Mouse (Mus musculus) C2C12 (cell line): ENCODE measurements around the gene Tescl. TPM values are rescaled to one million over a fixed set of nuclear protein-coding genes. Genes with fewer than 3 reads are reported as not detected.
A peak's percentile ranks its signal among the peaks of the same experiment; 100 is the strongest.

Source experiments
- H3K27me3 ChIP-seq: one replicate; pipeline ENCODE4 v1.6.1; 2011; ENCODE audit not compliant: control insufficient read depth, insufficient read depth, insufficient read length
- H3K36me3 ChIP-seq: one replicate; pipeline ENCODE4 v1.6.1; 2011; ENCODE audit not compliant: control insufficient read depth, insufficient read depth
- H3K4me3 ChIP-seq: one replicate; pipeline ENCODE4 v1.5.1; 2011; ENCODE audit warnings: mild to moderate bottlenecking, control low read depth; ENCODE audit not compliant: poor library complexity, insufficient read depth, severe bottlenecking
- H3K79me2 ChIP-seq: one replicate; pipeline ENCODE4 v1.6.1; 2011; ENCODE audit not compliant: control insufficient read depth, insufficient read depth
- H3K79me3 ChIP-seq: one replicate; pipeline ENCODE4 v1.6.1; 2011; ENCODE audit warnings: low read depth, control low read depth
- H3ac ChIP-seq: one replicate; pipeline ENCODE3; 2011; ENCODE audit warnings: low read depth; ENCODE audit not compliant: control insufficient read depth, insufficient read length
- CEBPB ChIP-seq: IDR thresholded peaks from one replicate; pipeline ENCODE4 v1.6.1; 2011; ENCODE audit warnings: low read depth, mild to moderate bottlenecking, control low read depth, moderate library complexity
- CTCF ChIP-seq: IDR thresholded peaks from one replicate; pipeline ENCODE4 v1.5.1; 2011; ENCODE audit not compliant: control insufficient read depth, insufficient read depth, insufficient read length
- FOSL1 ChIP-seq: IDR thresholded peaks from one replicate; pipeline ENCODE4 v1.8.0; 2011; ENCODE audit warnings: mild to moderate bottlenecking, low read length; ENCODE audit not compliant: poor library complexity, insufficient read depth, severe bottlenecking
- MAX ChIP-seq: IDR thresholded peaks from one replicate; pipeline ENCODE4 v1.6.1; 2011; ENCODE audit warnings: mild to moderate bottlenecking, control low read depth
- MYOD1 ChIP-seq: IDR thresholded peaks from one replicate; pipeline ENCODE4 v1.6.1; 2011; ENCODE audit warnings: low read depth; ENCODE audit not compliant: control insufficient read depth, insufficient read length
- MYOG ChIP-seq: IDR thresholded peaks from one replicate; pipeline ENCODE4 v1.6.1; 2011; ENCODE audit not compliant: control insufficient read depth, insufficient read length; ENCODE audit errors: extremely low read depth
- USF1 ChIP-seq: IDR thresholded peaks from one replicate; pipeline ENCODE4 v1.6.1; 2011; ENCODE audit warnings: low read depth, mild to moderate bottlenecking, control low read depth, moderate library complexity
- polyA plus RNA-seq: library from polyadenylated mRNA; unstranded; fragments of >200 nt; fragmentation: generic; extraction: Trizol; gene quantifications from one replicate; pipeline ENCODE4 v1.2.1, GENCODE M21; 2012; ENCODE audit warnings: missing spikeins

The Tescl gene
- polyA plus RNA-seq, 1 experiment = 0.22 TPM

DNA sequence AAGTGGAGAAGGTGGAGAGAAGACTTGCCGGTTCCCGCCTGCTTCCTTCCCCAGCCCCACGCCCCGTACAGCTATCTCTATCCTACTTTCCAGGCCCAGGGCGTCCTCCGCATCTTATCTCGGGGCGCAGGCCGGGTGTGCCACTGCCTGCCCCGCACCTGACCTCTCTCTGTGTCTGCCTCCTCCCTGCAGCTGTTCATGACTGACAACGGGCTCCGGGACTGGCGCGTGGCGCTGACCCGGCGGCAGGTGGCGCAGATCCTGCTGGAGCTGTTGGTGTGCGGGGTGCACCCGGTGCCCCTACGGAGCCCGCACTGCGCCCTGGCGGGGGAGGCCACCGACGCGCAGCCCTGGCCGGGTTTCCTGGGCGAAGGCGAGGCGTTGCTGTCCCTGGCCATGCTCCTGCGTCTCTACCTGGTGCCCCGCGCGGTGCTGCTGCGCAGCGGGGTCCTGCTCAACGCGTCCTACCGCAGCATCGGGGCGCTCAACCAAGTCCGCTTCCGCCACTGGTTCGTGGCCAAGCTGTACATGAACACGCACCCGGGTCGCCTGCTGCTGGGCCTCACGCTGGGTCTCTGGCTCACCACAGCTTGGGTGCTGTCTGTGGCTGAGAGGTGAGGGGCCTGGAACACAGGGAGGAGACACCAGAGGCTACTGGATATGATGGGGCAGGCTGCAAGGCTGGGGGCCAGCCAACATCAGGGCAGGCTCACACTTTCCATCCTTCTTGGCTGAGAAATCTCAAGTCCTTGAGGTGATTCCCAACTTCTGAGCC, 43.5 kb upstream of the Tescl start:
- no peak overlapping the region for H3ac ChIP-seq
- no peak for TF ChIP-seq FOSL1
- no peak for TF ChIP-seq USF1
- no peak for TF ChIP-seq MAX
- TF ChIP-seq MYOG = no peak
- no peaks in the 10 kb centered on the region for H3K27me3 ChIP-seq
- peaks cover 51% of the 10 kb centered on the region for H3K79me2 ChIP-seq
- H3K36me3 ChIP-seq = peaks cover 46% of the 10 kb centered on the region
- H3K4me3 ChIP-seq = no peak overlapping the region
- peaks cover 27% of the 10 kb centered on the region for H3K79me3 ChIP-seq

DNA sequence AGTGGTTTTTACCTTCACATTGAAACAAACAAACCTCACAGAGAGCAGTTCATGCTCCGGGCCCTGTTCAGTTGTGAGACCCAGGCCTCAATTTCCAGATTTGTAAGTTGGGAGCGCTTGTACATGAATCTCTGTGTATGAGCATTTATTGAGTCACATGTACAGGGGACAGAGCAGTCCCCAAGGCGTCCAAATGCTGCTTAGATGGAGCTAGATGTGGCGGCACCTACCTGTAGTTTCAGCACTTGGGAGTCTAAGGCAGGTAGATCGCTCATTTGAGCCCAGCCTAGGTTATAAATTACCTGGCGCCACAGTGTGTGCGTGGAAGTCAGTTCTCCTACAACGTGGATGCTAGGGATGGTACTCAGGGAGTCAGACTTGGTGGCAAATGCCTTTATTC, 42.7 kb upstream of the Tescl start:
- H3K4me3 ChIP-seq = no peak overlapping the region
- no peaks in the 10 kb centered on the region for H3K27me3 ChIP-seq
- no peak overlapping the region for H3ac ChIP-seq
- H3K79me2 ChIP-seq = peaks cover 60% of the 10 kb centered on the region
- H3K36me3 ChIP-seq = peaks cover 40% of the 10 kb centered on the region
- TF ChIP-seq CTCF (no peak), CEBPB (no peak)
- H3K79me3 ChIP-seq = peaks cover 33% of the 10 kb centered on the region

DNA sequence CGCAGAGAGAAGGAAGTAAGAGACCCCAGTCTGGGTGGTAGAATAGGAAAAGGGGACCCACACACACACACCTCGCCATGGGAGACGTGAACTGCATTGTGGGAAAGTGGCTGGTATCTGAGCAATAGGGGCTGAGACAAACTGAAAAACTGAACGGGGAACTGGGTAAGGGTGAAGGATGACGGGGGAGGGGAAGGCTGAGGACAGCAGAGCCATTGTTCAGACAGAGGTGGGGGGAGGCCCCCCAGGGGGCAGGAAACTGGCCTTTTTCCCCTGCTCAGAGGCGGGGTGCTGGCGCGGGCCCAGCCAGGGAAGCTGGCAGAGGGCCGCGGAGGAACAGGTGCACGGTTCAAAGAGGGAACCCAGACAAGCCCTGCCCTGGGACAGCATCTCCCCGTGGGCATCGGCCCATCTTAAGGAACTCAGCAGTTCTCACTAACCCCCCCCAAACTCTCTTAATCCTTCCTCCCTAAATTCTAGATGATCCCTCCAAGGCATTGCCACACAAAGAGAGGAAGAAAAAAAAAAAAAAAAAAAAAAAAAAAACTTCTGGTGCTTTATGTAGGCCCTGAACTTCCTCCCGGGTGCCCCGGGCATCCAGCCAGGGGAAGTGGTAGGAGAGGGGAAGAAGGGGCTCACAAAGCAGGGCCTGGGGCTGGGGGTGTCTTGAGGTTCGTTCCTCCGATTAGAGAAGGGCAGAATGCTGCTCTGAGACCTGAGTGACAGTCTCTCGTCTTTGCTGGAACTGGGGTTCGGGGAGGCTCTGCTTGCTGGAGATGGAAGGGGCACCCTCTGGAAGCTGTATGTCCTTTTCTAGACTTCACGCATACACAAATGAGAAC, 40.0 kb upstream of the Tescl start:
- H3K4me3 ChIP-seq = no peak overlapping the region
- no peak overlapping the region for H3ac ChIP-seq
- H3K79me2 ChIP-seq = peaks cover 74% of the 10 kb centered on the region
- TF ChIP-seq FOSL1 = no peak
- peak; percentile 3 for TF ChIP-seq MYOD1
- H3K27me3 ChIP-seq = no peaks in the 10 kb centered on the region
- H3K36me3 ChIP-seq = peaks cover 24% of the 10 kb centered on the region
- H3K79me3 ChIP-seq = peaks cover 38% of the 10 kb centered on the region

DNA sequence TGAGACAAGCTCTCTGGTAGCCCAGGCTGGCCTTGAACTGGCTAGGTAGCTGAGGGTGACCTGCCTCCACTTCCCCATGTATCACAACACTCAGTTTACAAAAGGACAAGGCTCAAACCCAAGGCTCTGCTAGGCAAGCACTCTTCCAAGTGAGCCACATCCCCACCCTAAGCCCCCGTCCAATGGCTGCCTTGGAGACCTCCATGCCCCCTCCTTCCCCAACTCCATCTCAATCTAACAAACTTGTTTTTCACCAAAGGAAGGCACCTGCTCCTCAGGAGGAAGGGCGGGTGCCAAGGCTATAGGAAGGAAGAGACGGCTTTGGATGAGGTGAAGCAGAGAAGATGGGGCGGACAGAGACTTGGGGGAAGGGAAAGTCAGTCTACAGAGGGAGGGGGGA, 39.0 kb upstream of the Tescl start:
- no peaks in the 10 kb centered on the region for H3K27me3 ChIP-seq
- H3ac ChIP-seq = no peak overlapping the region
- peaks cover 15% of the 10 kb centered on the region for H3K36me3 ChIP-seq
- H3K79me2 ChIP-seq = peaks cover 74% of the 10 kb centered on the region
- TF ChIP-seq MYOG (no peak), FOSL1 (no peak), CTCF (no peak), USF1 (no peak), MYOD1 (no peak), CEBPB (no peak), MAX (no peak)
- H3K4me3 ChIP-seq = peak overlapping the region; percentile 51
- H3K79me3 ChIP-seq = peaks cover 38% of the 10 kb centered on the region

DNA sequence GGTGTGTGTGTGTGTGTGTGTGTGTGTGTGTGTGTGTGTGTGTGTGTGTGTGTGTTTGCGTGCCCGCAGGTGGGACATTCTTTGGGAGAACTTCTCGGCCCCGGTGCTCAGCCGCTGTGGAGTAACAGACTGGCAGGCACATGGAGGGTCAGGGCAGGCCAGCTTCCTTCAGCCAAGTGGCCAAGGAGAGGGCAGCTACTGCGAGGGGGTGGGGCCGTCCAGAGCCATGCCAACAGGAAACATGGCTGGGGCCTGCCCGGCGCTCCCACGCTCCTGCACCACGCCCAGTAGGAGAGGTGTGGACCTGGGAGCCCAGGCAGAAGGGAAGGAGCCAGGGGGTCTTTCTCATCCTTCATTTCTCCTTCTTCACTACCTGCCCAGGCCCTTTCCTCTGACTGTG, 38.6 kb upstream of the Tescl start:
- Histone ChIP-seq H3K27me3 (no peaks in the 10 kb centered on the region), H3K79me3 (peaks cover 38% of the 10 kb centered on the region), H3ac (peak overlapping the region; percentile 61), H3K79me2 (peaks cover 69% of the 10 kb centered on the region), H3K36me3 (peaks cover 15% of the 10 kb centered on the region), H3K4me3 (peak overlapping the region; percentile 51)
- no peak for TF ChIP-seq MYOG
- TF ChIP-seq MYOD1 = no peak
- no peak for TF ChIP-seq CEBPB

DNA sequence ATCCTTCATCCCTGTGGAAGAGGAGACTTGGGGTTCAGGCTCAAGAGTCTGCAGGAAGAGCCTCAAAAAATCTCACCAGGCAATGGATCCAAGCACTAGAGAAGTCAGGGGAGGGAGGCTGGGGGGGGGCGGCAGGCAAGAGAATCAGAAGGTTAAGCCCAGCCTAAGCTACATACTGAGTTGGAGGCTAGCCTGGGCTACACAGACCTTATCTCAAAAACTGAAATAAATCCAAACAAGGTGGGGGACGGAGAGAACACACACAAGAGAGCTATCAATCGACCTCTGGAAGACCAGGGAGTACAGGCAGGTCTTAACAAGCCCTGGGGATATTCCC, 38.0 kb upstream of the Tescl start:
- Histone ChIP-seq H3ac (peak overlapping the region; percentile 82), H3K4me3 (peak overlapping the region; percentile 51), H3K27me3 (no peaks in the 10 kb centered on the region), H3K36me3 (peaks cover 14% of the 10 kb centered on the region), H3K79me3 (peaks cover 38% of the 10 kb centered on the region), H3K79me2 (peaks cover 64% of the 10 kb centered on the region)
- TF ChIP-seq FOSL1 = no peak
- no peak for TF ChIP-seq CEBPB
- no peak for TF ChIP-seq MYOD1
- TF ChIP-seq MYOG = no peak
- no peak for TF ChIP-seq CTCF
